Mouse (Mus musculus) CH12F3 (cell line): ENCODE data around the gene Col6a5.

Experiments used
- in situ Hi-C: fragments of 300-500 bp; cut with MboI; formaldehyde crosslinking; loops from 2 replicates; pipeline ENCODE4 v1.14.3; 2020; ENCODE audit warnings: low sequenced_read_pairs

The Col6a5 gene

DNA sequence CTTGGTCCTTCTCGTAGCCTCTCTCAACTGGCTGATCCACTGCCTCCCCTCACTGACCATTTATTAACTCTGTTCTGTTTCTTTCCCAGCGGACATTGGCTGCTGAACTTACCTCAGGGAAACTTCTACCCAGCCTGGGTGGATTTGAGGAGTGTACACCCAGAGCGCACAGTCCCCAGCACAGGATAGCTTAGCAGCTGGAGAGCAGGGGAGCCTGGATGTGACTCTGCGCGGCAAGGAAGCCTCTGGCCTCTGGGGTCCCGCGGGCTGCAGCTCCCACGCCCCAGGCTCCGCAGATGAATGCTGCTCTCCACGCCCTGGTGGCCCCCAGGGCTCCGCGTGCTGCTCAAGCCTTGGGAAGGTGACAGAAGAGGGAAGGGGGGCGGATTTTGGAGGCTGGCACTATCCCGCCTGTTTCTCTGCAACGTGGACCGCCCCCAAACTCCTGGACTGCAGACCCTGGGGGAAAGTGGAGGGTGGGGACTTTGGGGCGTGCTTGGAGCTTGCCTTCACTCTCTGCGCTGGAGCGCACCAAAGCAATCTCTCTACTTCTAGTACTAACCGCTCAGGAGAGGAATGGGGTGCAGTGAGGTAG is 132.6 kb downstream of the Col6a5 start, which contains the start of gene Col6a6:
Col6a6 (minus strand) TSS at position 370 of the 595 bp plus-strand sequence.
- in situ Hi-C loops = no loop called here

DNA sequence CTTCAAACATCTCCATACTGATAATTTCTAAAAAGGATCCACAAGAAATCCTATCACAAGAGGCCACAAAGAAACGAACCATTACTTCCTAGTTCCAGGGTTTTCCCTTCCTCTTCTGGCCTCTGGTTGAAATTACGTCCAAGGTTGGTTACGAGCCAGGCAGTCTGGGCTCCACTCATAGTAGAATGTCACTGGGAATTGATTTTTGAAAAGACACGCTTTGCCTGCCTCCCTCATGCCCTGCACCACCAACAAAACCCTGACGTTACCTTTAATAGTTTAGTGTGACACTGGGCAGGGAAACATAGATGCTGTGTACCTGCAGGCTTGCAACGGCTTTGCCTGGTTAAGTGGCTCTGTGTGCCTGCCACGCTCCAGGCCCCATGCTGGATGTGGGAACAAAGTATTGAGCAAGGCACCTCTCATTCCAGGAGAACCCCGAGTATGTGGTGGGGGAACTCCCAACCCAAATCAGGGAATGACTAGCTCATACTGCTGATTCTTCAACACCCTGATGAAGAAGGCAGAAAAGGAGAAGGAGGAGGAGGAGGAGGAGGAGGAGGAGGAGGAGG is 133.3 kb downstream of the Col6a5 start:
- in situ Hi-C loops = no loop called here

GRCm38 (mm10) chr9:105820711-105821110 is 139.7 kb downstream of the Col6a5 start:
- in situ Hi-C loops = no loop called here

DNA sequence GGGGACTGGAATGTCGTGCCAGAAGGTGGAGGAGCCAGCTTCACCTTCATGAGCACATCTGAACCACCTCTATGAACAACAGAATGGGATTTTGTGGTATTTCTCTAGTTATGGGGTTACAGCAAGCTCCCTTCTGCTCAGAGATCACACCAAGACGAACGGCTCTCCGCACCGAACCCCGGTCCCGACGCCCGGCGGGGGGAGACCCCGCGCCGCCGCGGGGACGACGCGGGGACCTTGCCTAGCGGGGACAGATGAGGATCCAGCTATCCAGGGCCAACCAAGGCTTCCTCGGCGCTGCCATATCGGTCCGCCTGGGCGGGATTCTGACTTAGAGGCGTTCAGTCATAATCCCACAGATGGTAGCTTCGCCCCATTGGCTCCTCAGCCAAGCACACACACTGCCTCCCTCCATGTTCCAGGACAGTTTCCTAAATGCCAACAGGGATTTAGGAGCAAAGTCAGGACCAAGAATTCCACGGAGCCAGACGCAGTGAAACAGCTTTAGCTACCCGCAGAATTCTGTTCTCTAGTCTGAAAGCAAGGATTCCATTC is 141.2 kb downstream of the Col6a5 start:
- in situ Hi-C loops = no loop called here

DNA sequence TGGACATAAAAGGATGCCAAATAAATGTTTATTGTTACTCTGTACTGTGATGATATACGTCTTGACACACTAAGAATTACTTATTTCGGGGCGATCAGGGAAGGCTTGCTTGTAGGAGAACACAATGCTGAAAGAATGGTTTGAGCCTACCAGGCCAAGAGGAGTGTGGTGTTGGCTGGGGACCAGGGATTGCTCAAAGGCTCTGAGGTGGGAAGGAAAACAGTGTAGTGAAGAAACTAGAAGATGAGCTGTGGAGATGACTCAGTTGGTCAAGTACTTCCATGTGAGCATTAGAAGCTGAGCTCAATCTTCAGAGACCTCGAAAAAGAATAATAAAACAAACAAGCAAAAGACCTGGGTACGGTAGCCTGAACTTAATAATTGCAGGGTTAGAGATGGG is 146.0 kb downstream of the Col6a5 start:
- in situ Hi-C loops = no loop called here

GRCm38 (mm10) chr9:105811458-105811857 is 149.0 kb downstream of the Col6a5 start:
- in situ Hi-C loops = no loop called here

DNA sequence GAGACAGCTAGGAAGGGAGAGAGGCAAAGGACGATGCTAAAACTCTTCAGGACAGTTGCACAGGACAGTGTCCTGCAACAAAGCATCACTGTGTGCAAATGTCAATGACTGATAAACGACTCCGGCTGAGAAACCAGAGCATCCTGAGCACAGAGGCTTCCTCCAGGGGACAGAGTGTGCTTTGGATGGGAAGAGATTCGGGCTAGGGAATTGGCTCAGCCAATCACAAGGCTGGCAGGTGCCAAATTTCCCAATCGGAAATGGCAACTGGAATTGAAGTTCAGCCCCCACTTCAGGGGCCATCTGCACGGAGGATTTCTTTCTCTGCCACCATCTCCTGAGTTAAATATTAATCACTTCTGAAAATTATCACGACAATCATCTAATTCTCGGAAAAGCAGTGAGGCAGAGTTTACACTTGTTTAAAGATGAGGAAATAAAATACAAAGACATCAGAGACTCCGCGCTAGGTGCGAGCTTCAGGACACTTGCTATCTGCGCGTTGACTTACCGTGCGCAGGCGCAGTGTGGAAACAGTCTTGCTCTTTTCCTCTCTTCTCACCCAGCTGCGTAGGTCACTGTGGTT is 151.4 kb downstream of the Col6a5 start:
- in situ Hi-C loops = no loop called here
